Mouse (Mus musculus): ENCODE results near the gene Snx21. TPM values are rescaled to one million over a fixed set of nuclear protein-coding genes. Genes with fewer than 3 reads are reported as not detected.

The Snx21 gene
- 26.7 and 31.8 TPM in 2 replicates for polyA plus RNA-seq (2015; fragmentation: Nextera tagmentation; extraction: Ambion mirVana)

GRCm38 (mm10) chr2:164785481-164786387 is at the start of gene Snx21:
Gene Snx21 (plus strand): TSS chr2:164785823.
- WGBS, result under 1% methylated on average over 89 of the region's 89 CpGs
- H3K27me3 ChIP-seq (replicated peaks), result no peaks in the 10 kb centered on the region
- peak within 1 kb of the TSS; percentile 95 for H3K27ac ChIP-seq (replicated peaks)
- H3K9me3 ChIP-seq, result no peaks in the 10 kb centered on the region
- H3K9ac ChIP-seq, result peak within 1 kb of the TSS; percentile 95
- peak; percentile 94 for ATAC-seq (ENCODE audit: extremely low read depth, insufficient number of reproducible peaks, low FRiP score, low TSS enrichment)
- H3K4me1 ChIP-seq, result peaks cover 36% of the 10 kb centered on the region
- peak within 1 kb of the TSS; percentile 80 for H3K4me3 ChIP-seq
- peak within 1 kb of the TSS; percentile 87 for H3K4me2 ChIP-seq
- peaks cover 27% of the 10 kb centered on the region for H3K36me3 ChIP-seq

- Histone ChIP-seq H3K9me3 (no peaks in the 10 kb centered on the region), H3K36me3 (no peaks in the 10 kb centered on the region), H3K27ac (replicated peaks) (no peak overlapping the region), H3K9ac (no peak overlapping the region), H3K4me3 (no peak overlapping the region), H3K4me1 (no peaks in the 10 kb centered on the region), H3K4me2 (no peak overlapping the region), H3K27me3 (replicated peaks) (peaks cover 9% of the 10 kb centered on the region; the same call in 1 of the 2 replicates)
- ATAC-seq (ENCODE audit: extremely low read depth, insufficient number of reproducible peaks, low FRiP score, low TSS enrichment), result no peak
- WGBS, result 61% methylated on average over 3 of the region's 3 CpGs
Measured at GRCm38 (mm10) chr2:164737377-164738090, 48.1 kb upstream of the Snx21 start.

- H3K9me3 ChIP-seq, result no peaks in the 10 kb centered on the region
- no peak overlapping the region for H3K9ac ChIP-seq
- no peak overlapping the region for H3K4me3 ChIP-seq
- H3K27me3 ChIP-seq (replicated peaks), result peaks cover 9% of the 10 kb centered on the region; the same call in 1 of the 2 replicates
- WGBS, result 50% methylated on average over 7 of the region's 7 CpGs
- H3K4me2 ChIP-seq, result no peak overlapping the region
- no peak for ATAC-seq (ENCODE audit: extremely low read depth, insufficient number of reproducible peaks, low FRiP score, low TSS enrichment)
- peaks cover 1% of the 10 kb centered on the region for H3K4me1 ChIP-seq
- no peaks in the 10 kb centered on the region for H3K36me3 ChIP-seq
- no peak overlapping the region for H3K27ac ChIP-seq (replicated peaks)
Measured at GRCm38 (mm10) chr2:164739876-164740275, 45.7 kb upstream of the Snx21 start.

GRCm38 (mm10) chr2:164744987-164745386 is 40.6 kb upstream of the Snx21 start:
- 63% methylated on average over 13 of the region's 13 CpGs for WGBS
- no peak for ATAC-seq (ENCODE audit: extremely low read depth, insufficient number of reproducible peaks, low FRiP score, low TSS enrichment)
- peak overlapping the region; percentile 70 for H3K4me3 ChIP-seq
- H3K9me3 ChIP-seq, result no peaks in the 10 kb centered on the region
- peaks cover 5% of the 10 kb centered on the region; the same call in 1 of the 2 replicates for H3K27me3 ChIP-seq (replicated peaks)
- peak overlapping the region; percentile 95 for H3K4me2 ChIP-seq
- no peak overlapping the region for H3K27ac ChIP-seq (replicated peaks)
- H3K36me3 ChIP-seq, result peaks cover 28% of the 10 kb centered on the region
- H3K4me1 ChIP-seq, result peaks cover 28% of the 10 kb centered on the region
- peak overlapping the region; percentile 93 for H3K9ac ChIP-seq

GRCm38 (mm10) chr2:164745843-164746479 is 39.7 kb upstream of the Snx21 start, which contains the start of the genes Wfdc3 and Dnttip1:
Gene Wfdc3 (minus strand): TSS chr2:164745931.
Gene Dnttip1 (plus strand): TSS chr2:164745983.
- no peaks in the 10 kb centered on the region for H3K9me3 ChIP-seq
- H3K4me3 ChIP-seq, result peak within 1 kb of the TSS; percentile 70
- peak within 1 kb of the TSS; percentile 95 for H3K4me2 ChIP-seq
- H3K27ac ChIP-seq (replicated peaks), result peak within 1 kb of the TSS; percentile 71
- peak within 1 kb of the TSS; percentile 93 for H3K9ac ChIP-seq
- WGBS, result under 1% methylated on average over 69 of the region's 70 CpGs
- H3K27me3 ChIP-seq (replicated peaks), result 0 out of 2 replicates have a peak, but pooled peaks cover 5% of the 10 kb centered on the region
- ATAC-seq (ENCODE audit: extremely low read depth, insufficient number of reproducible peaks, low FRiP score, low TSS enrichment), result peak; percentile 86
- peaks cover 38% of the 10 kb centered on the region for H3K36me3 ChIP-seq
- H3K4me1 ChIP-seq, result peaks cover 28% of the 10 kb centered on the region

GRCm38 (mm10) chr2:164746693-164747092 is 38.9 kb upstream of the Snx21 start:
- no peak for ATAC-seq (ENCODE audit: extremely low read depth, insufficient number of reproducible peaks, low FRiP score, low TSS enrichment)
- peaks cover 28% of the 10 kb centered on the region for H3K4me1 ChIP-seq
- 0 out of 2 replicates have a peak, but pooled peaks cover 3% of the 10 kb centered on the region for H3K27me3 ChIP-seq (replicated peaks)
- H3K4me3 ChIP-seq, result peak overlapping the region; percentile 70
- peak overlapping the region; percentile 95 for H3K4me2 ChIP-seq
- H3K36me3 ChIP-seq, result peaks cover 45% of the 10 kb centered on the region
- peak overlapping the region; percentile 93 for H3K9ac ChIP-seq
- H3K27ac ChIP-seq (replicated peaks), result peak overlapping the region; percentile 71; the same call in 1 of the 2 replicates
- H3K9me3 ChIP-seq, result no peaks in the 10 kb centered on the region
- 33% methylated on average over 8 of the region's 8 CpGs for WGBS

GRCm38 (mm10) chr2:164748191-164748590 is 37.4 kb upstream of the Snx21 start:
- H3K9ac ChIP-seq, result no peak overlapping the region
- H3K4me2 ChIP-seq, result no peak overlapping the region
- H3K27ac ChIP-seq (replicated peaks), result no peak overlapping the region
- WGBS, result 82% methylated on average over 4 of the region's 4 CpGs
- peaks cover 28% of the 10 kb centered on the region for H3K4me1 ChIP-seq
- ATAC-seq (ENCODE audit: extremely low read depth, insufficient number of reproducible peaks, low FRiP score, low TSS enrichment), result no peak
- no peak overlapping the region for H3K4me3 ChIP-seq
- H3K27me3 ChIP-seq (replicated peaks), result no peaks in the 10 kb centered on the region
- H3K36me3 ChIP-seq, result peaks cover 60% of the 10 kb centered on the region
- no peaks in the 10 kb centered on the region for H3K9me3 ChIP-seq

- Histone ChIP-seq H3K4me3 (no peak overlapping the region), H3K36me3 (peaks cover 68% of the 10 kb centered on the region), H3K4me1 (peaks cover 31% of the 10 kb centered on the region), H3K27ac (replicated peaks) (no peak overlapping the region), H3K9ac (no peak overlapping the region), H3K9me3 (no peaks in the 10 kb centered on the region), H3K4me2 (no peak overlapping the region), H3K27me3 (replicated peaks) (no peaks in the 10 kb centered on the region)
- WGBS, result 86% methylated on average over 6 of the region's 6 CpGs
- no peak for ATAC-seq (ENCODE audit: extremely low read depth, insufficient number of reproducible peaks, low FRiP score, low TSS enrichment)
Measured at GRCm38 (mm10) chr2:164748991-164749390, 36.6 kb upstream of the Snx21 start.

- peaks cover 35% of the 10 kb centered on the region for H3K4me1 ChIP-seq
- H3K27ac ChIP-seq (replicated peaks), result no peak overlapping the region
- no peak overlapping the region for H3K4me2 ChIP-seq
- no peak overlapping the region for H3K9ac ChIP-seq
- no peaks in the 10 kb centered on the region for H3K27me3 ChIP-seq (replicated peaks)
- H3K36me3 ChIP-seq, result peaks cover 100% of the 10 kb centered on the region
- no peaks in the 10 kb centered on the region for H3K9me3 ChIP-seq
- ATAC-seq (ENCODE audit: extremely low read depth, insufficient number of reproducible peaks, low FRiP score, low TSS enrichment), result no peak
- H3K4me3 ChIP-seq, result no peak overlapping the region
- 95% methylated on average over 2 of the region's 2 CpGs for WGBS
Measured at GRCm38 (mm10) chr2:164752454-164752853, 33.2 kb upstream of the Snx21 start.

DNA sequence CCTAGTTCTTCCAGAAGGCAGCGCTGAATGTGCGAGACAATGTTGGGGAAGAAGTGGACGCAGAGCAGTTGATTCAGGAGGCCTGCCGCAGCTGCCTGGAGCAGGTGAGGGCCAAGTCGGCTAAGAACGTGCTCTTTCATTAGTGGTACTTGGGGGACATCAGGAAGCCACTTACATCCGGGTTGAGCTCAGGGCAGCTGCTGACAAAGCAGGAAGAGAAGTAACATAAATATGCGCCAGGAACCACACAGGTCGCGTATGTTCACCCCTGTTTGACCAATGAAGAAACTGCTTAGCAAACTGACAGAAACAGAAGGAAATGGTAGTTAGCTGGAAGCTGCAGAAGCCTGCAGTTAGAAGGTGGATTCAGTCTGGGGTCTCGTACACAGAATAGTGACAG is 31.5 kb upstream of the Snx21 start:
- no peak for ATAC-seq (ENCODE audit: extremely low read depth, insufficient number of reproducible peaks, low FRiP score, low TSS enrichment)
- peaks cover 27% of the 10 kb centered on the region for H3K4me1 ChIP-seq
- 77% methylated on average over 11 of the region's 11 CpGs for WGBS
- no peak overlapping the region for H3K4me3 ChIP-seq
- H3K27me3 ChIP-seq (replicated peaks), result no peaks in the 10 kb centered on the region
- no peak overlapping the region for H3K4me2 ChIP-seq
- H3K9me3 ChIP-seq, result no peaks in the 10 kb centered on the region
- H3K9ac ChIP-seq, result peak overlapping the region; percentile 15; the same call in 1 of the 2 replicates
- H3K36me3 ChIP-seq, result peaks cover 100% of the 10 kb centered on the region
- peak overlapping the region; percentile 94 for H3K27ac ChIP-seq (replicated peaks)

GRCm38 (mm10) chr2:164754800-164755199 is 30.8 kb upstream of the Snx21 start:
- Histone ChIP-seq H3K9ac (peak overlapping the region; percentile 75), H3K27me3 (replicated peaks) (no peaks in the 10 kb centered on the region), H3K27ac (replicated peaks) (peak overlapping the region; percentile 94), H3K36me3 (peaks cover 100% of the 10 kb centered on the region), H3K9me3 (no peaks in the 10 kb centered on the region), H3K4me1 (peaks cover 31% of the 10 kb centered on the region), H3K4me3 (no peak overlapping the region), H3K4me2 (peak overlapping the region; percentile 47)
- WGBS, result 46% methylated on average over 2 of the region's 2 CpGs
- no peak for ATAC-seq (ENCODE audit: extremely low read depth, insufficient number of reproducible peaks, low FRiP score, low TSS enrichment)

Data from heart, embryonic 13.5 days (tissue).